Mouse (Mus musculus): ENCODE data around the gene Pcca. TPM values are rescaled to one million over a fixed set of nuclear protein-coding genes. Genes with fewer than 3 reads are reported as not detected.

The Pcca gene
- polyA plus RNA-seq, 1 experiment from 2014 or later: 22.0 TPM

- 79% methylated on average over 5 of the region's 5 CpGs for WGBS
- Histone ChIP-seq H3K27me3 (no peaks in the 10 kb centered on the region), H3K4me3 (replicated peaks) (no peak overlapping the region), H3K4me1 (no peaks in the 10 kb centered on the region), H3K27ac (replicated peaks) (no peak overlapping the region), H3K9me3 (replicated peaks) (0 out of 2 replicates have a peak, but pooled peaks cover 4% of the 10 kb centered on the region), H3K9ac (no peak overlapping the region), H3K36me3 (no peaks in the 10 kb centered on the region), H3K4me2 (replicated peaks) (no peak overlapping the region)
- ATAC-seq (ENCODE audit: insufficient number of reproducible peaks, low FRiP score, low TSS enrichment, low read depth): no peak
Observed at GRCm38 (mm10) chr14:122909368-122910091, 375.4 kb downstream of the Pcca start.

GRCm38 (mm10) chr14:122911265-122911664, 377.1 kb downstream of the Pcca start:
- Histone ChIP-seq H3K27ac (replicated peaks) (no peak overlapping the region), H3K4me3 (replicated peaks) (no peak overlapping the region), H3K9ac (no peak overlapping the region), H3K4me2 (replicated peaks) (no peak overlapping the region), H3K36me3 (no peaks in the 10 kb centered on the region), H3K27me3 (no peaks in the 10 kb centered on the region), H3K9me3 (replicated peaks) (0 out of 2 replicates have a peak, but pooled peaks cover 4% of the 10 kb centered on the region), H3K4me1 (no peaks in the 10 kb centered on the region)
- no peak for ATAC-seq (ENCODE audit: insufficient number of reproducible peaks, low FRiP score, low TSS enrichment, low read depth)

- WGBS: 59% methylated on average over 1 of the region's 1 CpGs
- H3K27ac ChIP-seq (replicated peaks): no peak overlapping the region
- peak overlapping the region; percentile 61 for H3K4me3 ChIP-seq (replicated peaks)
- no peaks in the 10 kb centered on the region for H3K36me3 ChIP-seq
- 0 out of 2 replicates have a peak, but pooled peaks cover 4% of the 10 kb centered on the region for H3K9me3 ChIP-seq (replicated peaks)
- ATAC-seq (ENCODE audit: insufficient number of reproducible peaks, low FRiP score, low TSS enrichment, low read depth): no peak
- peak overlapping the region; percentile 92 for H3K4me2 ChIP-seq (replicated peaks)
- no peaks in the 10 kb centered on the region for H3K4me1 ChIP-seq
- no peaks in the 10 kb centered on the region for H3K27me3 ChIP-seq
- no peak overlapping the region for H3K9ac ChIP-seq
Observed at GRCm38 (mm10) chr14:122912137-122912536, 378.0 kb downstream of the Pcca start.

GRCm38 (mm10) chr14:122912812-122913498, 378.8 kb downstream of the Pcca start:
- no peaks in the 10 kb centered on the region for H3K9me3 ChIP-seq (replicated peaks)
- peak; percentile 57; the same call in 1 of the 2 replicates for ATAC-seq (ENCODE audit: insufficient number of reproducible peaks, low FRiP score, low TSS enrichment, low read depth)
- peak overlapping the region; percentile 92 for H3K4me2 ChIP-seq (replicated peaks)
- 3% methylated on average over 58 of the region's 58 CpGs for WGBS
- H3K27ac ChIP-seq (replicated peaks): no peak overlapping the region
- no peaks in the 10 kb centered on the region for H3K36me3 ChIP-seq
- peak overlapping the region; percentile 42 for H3K9ac ChIP-seq
- H3K4me1 ChIP-seq: no peaks in the 10 kb centered on the region
- H3K27me3 ChIP-seq: no peaks in the 10 kb centered on the region
- H3K4me3 ChIP-seq (replicated peaks): peak overlapping the region; percentile 61

- Histone ChIP-seq H3K4me1 (no peaks in the 10 kb centered on the region), H3K4me3 (replicated peaks) (peak within 1 kb of the TSS; percentile 61), H3K4me2 (replicated peaks) (peak within 1 kb of the TSS; percentile 92), H3K9me3 (replicated peaks) (no peaks in the 10 kb centered on the region), H3K9ac (peak within 1 kb of the TSS; percentile 42), H3K27me3 (no peaks in the 10 kb centered on the region), H3K36me3 (no peaks in the 10 kb centered on the region; the same call in 1 of the 2 replicates), H3K27ac (replicated peaks) (no peak within 1 kb of the TSS)
- WGBS: 76% methylated on average over 6 of the region's 6 CpGs
- ATAC-seq (ENCODE audit: insufficient number of reproducible peaks, low FRiP score, low TSS enrichment, low read depth): no peak
Observed at GRCm38 (mm10) chr14:122913657-122914056, 379.5 kb downstream of the Pcca start, which contains the start of gene Ggact. TSS of gene Ggact (minus strand) at chr14:122913757.

GRCm38 (mm10) chr14:122917676-122918075, 383.6 kb downstream of the Pcca start:
- ATAC-seq (ENCODE audit: insufficient number of reproducible peaks, low FRiP score, low TSS enrichment, low read depth): no peak
- Histone ChIP-seq H3K36me3 (peaks cover 6% of the 10 kb centered on the region; the same call in 1 of the 2 replicates), H3K27ac (replicated peaks) (no peak overlapping the region), H3K4me3 (replicated peaks) (no peak overlapping the region), H3K4me1 (no peaks in the 10 kb centered on the region), H3K4me2 (replicated peaks) (no peak overlapping the region), H3K9ac (no peak overlapping the region), H3K27me3 (no peaks in the 10 kb centered on the region), H3K9me3 (replicated peaks) (no peaks in the 10 kb centered on the region)
- 91% methylated on average over 1 of the region's 1 CpGs for WGBS

GRCm38 (mm10) chr14:122920011-122920410, 385.9 kb downstream of the Pcca start:
- no peaks in the 10 kb centered on the region for H3K9me3 ChIP-seq (replicated peaks)
- no peaks in the 10 kb centered on the region for H3K4me1 ChIP-seq
- WGBS: 73% methylated on average over 5 of the region's 5 CpGs
- no peak overlapping the region for H3K4me2 ChIP-seq (replicated peaks)
- no peak overlapping the region for H3K9ac ChIP-seq
- peaks cover 6% of the 10 kb centered on the region; the same call in 1 of the 2 replicates for H3K36me3 ChIP-seq
- no peak overlapping the region for H3K4me3 ChIP-seq (replicated peaks)
- no peak overlapping the region for H3K27ac ChIP-seq (replicated peaks)
- no peaks in the 10 kb centered on the region for H3K27me3 ChIP-seq
- no peak for ATAC-seq (ENCODE audit: insufficient number of reproducible peaks, low FRiP score, low TSS enrichment, low read depth)

- 85% methylated on average over 1 of the region's 1 CpGs for WGBS
- no peak overlapping the region for H3K4me2 ChIP-seq (replicated peaks)
- no peaks in the 10 kb centered on the region for H3K4me1 ChIP-seq
- H3K9ac ChIP-seq: no peak overlapping the region
- no peak overlapping the region for H3K27ac ChIP-seq (replicated peaks)
- no peaks in the 10 kb centered on the region for H3K27me3 ChIP-seq
- ATAC-seq (ENCODE audit: insufficient number of reproducible peaks, low FRiP score, low TSS enrichment, low read depth): no peak
- peaks cover 17% of the 10 kb centered on the region; the same call in 1 of the 2 replicates for H3K36me3 ChIP-seq
- H3K4me3 ChIP-seq (replicated peaks): no peak overlapping the region
- H3K9me3 ChIP-seq (replicated peaks): no peaks in the 10 kb centered on the region
Observed at GRCm38 (mm10) chr14:122936460-122936859, 402.3 kb downstream of the Pcca start.

Other genes with a start within 250 kb of the Pcca start
- gene Gm5089, start 83.2 kb upstream of the Pcca start, polyA plus RNA-seq (2015; fragmentation: Nextera tagmentation; extraction: Ambion mirVana): 0.08 TPM in 1 of 2 replicates, not detected in the other
- gene Zic5, start 68.6 kb upstream of the Pcca start, polyA plus RNA-seq (2015; fragmentation: Nextera tagmentation; extraction: Ambion mirVana): 0.09 and 0.89 TPM in 2 replicates
- 0.09 and 0.32 TPM in 2 replicates for gene Zic2, start 58.9 kb upstream of the Pcca start, polyA plus RNA-seq (2015; fragmentation: Nextera tagmentation; extraction: Ambion mirVana)
- not detected in 2 replicates for gene Gm10837, start 43.7 kb upstream of the Pcca start, polyA plus RNA-seq (2015; fragmentation: Nextera tagmentation; extraction: Ambion mirVana)